Mouse (Mus musculus) cerebellum, adult 18-20 months (tissue): ENCODE data around the gene Aebp2.
A peak's percentile ranks its signal among the peaks of the same experiment; 100 is the strongest.
"Not testable (repeated sequence)": the region's sequence is repeated elsewhere in the genome, so short reads cannot be mapped to it uniquely, and the experiment has no call there.

Experiments used
- DNase-seq, 2 experiments: peaks; one replicate each; pipeline ENCODE4 v3.0.0; 2021

Gene Aebp2

DNA sequence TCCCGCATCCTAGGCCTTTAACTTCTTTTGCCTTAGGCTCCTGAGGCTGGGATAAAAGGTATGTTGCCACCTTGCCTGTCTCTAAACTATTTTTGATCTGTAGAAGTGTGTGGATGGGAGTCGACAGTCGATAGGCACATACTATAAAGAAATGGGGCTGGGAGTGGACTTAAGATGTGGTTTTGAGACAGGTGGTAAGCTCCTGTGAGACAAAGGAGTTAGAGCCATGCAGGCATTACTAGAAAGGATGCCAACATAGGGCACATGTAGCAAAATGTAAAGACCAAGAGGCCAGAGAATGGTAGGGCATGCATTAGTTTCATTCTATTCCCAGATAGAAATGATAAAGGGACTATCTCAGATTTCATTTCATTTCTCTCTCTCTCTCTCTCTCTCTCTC lies 34.5 kb downstream of the Aebp2 start:
- no peak for DNase-seq

DNA sequence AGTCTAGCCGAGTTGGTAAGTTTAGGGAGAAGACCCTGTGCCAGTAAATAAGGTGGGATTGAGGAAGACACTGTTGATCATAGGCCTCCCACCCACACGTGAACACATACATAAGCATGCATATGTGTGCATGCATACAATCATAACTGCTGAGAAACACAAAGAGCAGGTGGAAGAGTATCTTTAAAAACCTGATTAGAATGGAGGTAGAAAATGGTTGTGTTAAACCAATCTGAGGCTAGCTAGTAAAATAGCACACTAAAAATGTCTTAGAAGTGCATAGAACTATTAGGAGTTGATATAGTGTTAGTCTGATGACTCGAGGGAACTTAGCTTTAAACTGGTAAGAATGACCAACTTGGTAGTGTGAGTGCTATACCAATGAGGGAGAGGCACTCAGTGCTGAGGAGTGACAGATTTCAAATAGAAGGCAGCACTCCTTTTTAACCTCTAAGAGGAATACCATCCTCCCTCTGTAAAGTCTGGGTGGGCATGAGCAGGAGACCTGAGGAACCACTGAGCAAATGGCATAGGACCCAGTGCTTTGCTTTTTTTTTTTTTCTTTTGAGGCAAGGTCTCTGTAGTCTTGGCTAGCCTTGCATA lies 35.6 kb downstream of the Aebp2 start:
- no peak for DNase-seq

DNA sequence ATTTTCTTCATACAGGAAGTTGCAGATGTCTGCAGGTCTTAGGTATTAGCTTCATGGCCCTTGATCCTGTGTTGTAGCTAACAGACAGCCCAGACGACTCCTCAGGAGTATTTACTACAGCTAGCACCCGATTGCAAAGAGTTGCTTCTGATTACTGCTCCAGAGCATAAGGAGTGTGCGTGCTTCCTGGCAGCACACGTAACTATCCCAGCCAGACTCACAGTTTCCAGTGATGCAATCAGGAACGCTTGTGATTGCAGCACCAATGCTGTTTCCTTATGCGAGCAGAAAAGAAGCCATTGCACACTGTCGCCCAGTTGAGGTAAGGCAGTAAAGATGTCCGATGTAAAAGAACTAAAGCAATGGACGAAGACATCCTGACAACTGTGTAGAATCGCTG lies 38.6 kb downstream of the Aebp2 start:
- no peak for DNase-seq

DNA sequence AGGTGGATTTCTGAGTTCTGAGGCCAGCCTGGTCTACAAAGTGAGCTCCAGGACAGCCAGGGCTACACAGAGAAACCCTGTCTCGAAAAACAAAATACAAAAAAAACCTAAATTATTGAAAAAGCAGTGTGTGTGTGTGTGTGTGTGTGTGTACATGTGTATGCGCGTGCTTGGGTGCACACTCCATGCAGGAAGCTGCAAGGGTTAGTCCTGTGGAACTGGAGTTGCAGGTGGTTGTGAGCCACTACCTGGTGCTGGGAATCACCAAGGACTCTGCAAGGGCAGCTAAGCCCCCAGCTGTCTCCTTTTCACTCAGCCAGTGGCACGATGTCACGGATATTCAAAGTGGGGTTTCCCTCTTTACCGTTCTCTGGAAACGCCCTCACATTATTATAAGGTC lies 39.3 kb downstream of the Aebp2 start:
- no peak for DNase-seq

DNA sequence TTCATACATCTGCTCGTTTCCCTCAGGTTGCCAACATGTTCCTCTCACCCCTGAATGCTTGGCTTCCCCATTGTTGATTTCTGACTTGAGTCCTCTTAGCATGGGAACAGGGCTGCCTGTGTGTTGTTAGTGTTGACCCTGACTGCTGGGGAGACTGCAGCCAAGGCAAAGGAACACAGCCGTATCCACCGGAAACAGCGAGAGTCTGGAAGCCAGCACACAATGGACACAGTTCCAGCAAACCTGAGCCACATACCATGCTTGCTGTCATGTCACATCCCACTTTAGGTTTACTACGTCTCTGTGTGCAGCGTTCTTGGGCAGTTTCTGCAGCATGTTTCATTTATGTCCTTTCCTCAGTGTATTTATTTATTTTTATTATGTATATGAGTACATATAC lies 39.8 kb downstream of the Aebp2 start:
- no peak for DNase-seq

DNA sequence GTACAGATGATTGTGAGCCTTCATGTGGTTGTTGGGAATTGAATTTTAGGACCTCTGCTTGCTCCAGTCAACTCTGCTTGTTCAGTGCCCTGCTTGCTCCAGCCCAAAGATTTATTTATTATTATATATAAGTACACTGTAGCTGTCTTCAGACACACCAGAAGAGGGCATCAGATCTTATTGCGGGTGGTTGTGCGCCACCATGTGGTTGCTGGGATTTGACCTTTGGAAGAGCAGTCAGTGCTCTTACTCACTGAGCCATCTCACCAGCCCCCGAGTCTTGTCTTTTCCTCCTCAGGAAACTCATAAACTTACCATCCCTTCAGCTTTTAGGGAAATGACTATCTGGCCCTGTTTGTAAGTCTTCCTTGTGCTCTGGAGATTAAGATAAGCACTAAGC lies 40.2 kb downstream of the Aebp2 start:
- DNase-seq, result not testable (repeated sequence)

DNA sequence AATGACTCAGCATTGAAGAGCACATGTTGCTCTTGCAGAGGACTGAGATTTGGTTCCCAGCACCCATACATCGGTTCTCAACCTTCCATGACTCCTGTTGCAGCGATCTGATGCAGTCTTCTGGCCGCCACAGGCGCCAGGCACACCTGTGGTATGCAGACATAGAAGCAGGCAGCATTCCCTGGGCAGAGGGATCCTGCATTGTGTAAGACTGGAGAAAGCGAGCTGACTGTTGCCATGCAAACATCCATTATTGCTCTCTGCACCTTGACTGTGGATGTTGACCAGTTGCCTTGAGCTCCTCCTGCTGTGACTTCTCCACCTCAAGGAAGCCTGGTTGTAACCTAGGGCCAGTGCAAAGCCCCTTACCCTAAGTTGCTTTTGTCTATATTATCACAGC lies 42.1 kb downstream of the Aebp2 start:
- no peak for DNase-seq

DNA sequence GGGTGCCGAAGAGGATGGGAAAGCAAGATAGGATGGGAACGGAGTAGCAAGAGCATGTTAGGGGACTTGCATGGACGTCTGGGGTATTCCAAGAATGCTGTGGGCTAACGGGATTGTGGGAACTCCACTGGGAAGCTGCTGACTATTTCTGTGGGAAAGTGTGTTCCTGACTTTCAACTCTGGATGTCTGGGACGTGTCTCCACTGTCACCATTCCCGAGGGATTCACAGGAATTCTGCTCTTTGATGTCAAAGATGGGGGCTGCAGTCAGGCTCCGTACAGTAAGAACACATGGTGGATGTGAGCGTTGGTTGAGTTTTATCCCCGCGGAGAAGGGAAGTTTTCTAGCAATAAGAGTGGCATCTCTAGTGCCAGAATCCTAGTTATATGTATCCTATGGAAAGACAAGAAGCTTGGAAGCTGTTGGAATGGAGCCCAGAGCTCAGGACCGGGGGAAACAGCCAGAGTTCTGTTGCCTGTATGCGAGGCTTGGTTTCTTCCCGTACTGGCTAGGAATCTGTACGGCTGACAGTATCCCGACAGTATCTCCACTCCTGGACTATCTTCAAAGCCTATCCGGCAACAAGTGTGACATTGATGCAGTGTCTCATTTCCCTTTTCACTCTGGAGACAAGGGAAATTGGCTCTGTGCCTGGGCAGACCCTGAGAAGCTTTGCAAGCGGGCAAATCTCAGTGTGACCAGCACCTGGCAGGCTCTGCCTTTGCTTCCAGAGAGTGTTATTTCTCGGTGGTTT lies 44.2 kb downstream of the Aebp2 start:
- peak in 1 of 2 experiments; percentile 31 for DNase-seq

DNA sequence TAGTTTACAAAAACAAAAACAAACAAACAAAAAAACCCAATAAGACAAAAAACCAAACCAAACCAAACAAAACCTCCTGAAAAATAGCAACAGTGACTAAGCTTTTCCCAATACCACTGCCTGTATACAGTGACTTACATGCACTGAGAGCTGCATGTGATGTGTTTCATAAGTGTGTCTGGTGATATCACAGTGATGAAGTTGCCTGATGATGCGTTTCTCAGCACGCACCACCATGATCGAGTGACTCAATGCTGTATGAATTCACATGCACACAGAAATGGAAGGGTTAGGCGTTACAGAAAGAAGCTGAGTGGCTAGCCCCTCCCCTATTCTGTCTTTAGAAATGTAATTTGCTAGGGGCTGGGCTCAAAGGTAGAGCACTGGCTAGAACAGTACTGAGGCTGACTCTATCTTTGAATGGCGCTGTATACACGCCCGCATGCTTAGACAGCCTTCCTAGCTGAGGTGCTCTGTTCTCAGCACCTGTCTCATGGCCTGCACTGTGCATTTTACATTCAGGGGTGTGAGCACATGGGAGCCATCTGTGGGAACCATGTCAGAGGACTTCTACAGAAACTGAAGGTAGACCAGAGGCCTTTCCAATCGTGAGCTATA lies 44.9 kb downstream of the Aebp2 start:
- no peak for DNase-seq

DNA sequence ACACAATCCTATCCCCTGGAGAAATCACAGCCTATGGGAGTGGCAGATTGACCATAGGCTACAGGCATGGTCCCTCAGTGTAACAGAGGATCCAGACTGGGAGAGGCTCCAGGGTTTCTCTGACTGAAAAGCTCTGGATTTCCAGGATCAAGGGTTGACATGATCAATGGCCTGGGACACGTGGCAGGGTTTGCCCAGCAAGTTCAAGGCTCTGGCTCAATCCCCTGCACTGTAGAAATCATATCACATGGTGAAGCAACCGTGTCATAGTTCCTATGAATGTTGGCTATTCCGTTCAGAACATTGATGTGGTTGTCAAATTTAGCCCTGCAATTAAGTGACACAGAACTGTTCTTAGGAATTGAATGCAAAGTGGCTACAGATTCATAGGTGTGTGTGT lies 52.0 kb downstream of the Aebp2 start:
- DNase-seq, result no peak

DNA sequence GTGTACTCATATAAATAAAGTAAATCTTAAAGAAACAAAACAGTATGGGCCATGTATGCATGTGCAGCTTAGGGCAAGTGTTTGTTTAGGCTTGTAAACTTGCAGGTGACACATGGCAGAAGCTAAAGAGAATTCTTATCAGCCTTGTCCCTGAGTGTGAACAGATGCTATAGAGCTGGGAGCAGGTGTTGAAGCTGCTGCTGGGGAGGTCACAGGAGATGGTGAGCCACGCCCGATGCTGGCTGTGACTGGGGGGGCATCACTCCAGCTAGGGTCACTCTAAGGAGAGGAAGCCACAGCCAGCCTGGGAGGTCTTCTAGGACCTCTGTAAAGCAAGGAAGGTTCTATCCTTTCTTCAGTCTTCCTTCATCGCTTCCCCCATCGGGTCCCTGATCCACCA lies 53.6 kb downstream of the Aebp2 start:
- no peak for DNase-seq

DNA sequence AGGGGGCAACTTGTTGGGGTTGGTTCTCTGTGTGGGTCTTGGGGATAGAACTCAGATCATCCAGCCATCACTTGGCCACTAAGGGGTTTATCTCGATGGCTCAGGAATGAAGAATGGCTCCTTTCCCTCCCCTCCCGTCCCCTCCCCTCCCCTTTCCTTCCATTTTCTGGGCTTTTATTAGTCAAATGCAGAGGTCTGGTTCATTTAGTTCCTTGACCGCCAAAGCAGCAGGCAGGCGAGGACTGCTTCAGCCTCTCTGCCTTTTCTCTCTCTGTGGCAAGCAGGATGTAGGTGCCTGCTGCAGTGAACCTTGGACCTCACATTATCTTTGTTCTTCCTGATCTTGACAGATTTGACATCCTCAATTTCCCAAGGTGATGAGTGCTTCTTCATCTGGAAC lies 54.6 kb downstream of the Aebp2 start:
- no peak for DNase-seq

DNA sequence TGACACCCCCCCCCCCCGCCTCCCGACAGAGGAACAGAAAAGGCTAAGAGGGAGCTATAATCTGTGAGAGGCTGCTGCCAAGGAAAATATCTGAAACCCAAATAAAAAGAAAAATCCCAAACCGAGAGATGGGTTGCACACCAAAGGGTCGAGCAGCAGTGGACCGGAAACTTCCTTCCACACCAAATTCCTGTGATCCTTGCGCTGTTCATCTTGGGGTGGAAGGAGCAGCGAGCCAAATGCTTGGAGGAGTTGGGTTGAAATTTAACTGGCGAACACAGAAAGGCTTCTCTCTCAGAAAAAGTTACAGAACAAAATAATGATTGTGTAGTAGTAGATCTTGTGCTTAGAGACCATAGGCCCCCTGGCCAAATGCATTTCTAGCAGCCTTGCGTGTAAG lies 55.5 kb downstream of the Aebp2 start:
- DNase-seq, result no peak

DNA sequence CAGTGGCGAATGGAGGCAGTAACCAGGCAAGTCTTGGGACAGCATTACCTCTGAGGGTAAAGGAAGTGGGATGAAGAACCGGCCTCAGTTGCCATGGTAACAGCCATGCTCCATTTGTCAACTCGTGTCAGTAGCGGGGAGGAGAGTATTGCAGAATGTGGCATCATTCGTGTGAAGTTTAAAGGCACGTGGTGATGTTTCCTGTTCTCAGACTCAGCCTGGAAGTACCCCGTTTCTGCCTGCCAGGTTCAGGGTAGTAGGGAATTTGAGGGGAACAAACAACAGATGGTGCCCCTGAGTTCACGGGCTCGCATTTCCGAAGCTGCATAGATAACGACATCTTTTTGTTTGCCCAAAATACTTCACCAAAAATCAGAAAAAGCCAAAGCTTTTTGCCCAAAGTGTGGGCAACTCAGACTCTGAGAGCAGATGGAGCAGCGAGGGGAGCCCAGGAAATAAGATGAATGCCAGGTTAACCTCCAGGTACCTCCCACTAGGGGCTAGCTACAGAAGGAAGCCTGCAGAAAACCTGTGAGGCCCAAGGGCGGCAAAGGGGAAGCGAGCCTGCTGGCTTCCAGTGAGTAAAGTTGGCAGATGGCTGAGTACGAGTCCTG lies 56.3 kb downstream of the Aebp2 start:
- peak; percentile 73 to 79 for DNase-seq

DNA sequence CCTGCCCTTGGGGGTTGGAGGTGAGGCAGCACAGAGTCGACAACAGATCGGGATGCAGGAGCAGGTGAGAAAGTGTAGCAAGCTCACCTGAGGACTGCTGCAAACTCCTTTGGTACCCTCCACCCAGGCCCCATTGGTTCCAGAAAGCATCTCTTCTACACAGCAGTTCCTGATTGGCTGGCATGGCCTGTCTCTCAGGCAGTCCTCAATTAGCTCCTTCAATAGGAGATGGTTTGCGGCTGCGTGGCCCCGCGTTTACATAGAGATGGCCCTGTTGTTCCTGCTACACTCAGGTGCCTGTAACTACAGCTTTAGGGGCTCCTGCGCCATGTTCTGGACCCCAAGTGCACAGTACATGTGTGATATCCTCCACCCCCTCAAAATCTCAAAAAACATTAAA lies 58.2 kb downstream of the Aebp2 start:
- no peak for DNase-seq

DNA sequence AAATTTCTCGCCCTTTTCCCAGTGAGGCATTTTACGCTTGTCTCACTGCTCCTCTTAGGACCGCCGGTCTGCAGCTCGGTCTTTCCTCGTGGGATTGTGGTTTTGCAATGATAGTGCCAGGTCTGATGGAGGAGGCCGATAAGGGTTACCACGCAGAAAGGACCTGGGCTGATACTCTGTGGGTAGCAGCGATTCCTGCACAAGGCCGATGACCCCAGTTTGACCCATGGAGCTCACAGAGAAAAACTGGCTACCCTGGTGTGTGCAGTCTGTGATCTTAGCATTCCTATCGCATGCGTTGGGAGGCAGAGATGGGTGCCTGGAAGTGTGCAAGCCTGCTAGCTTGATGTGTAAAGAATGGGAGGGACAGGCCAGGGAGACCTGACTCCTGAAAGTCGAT lies 60.4 kb downstream of the Aebp2 start:
- no peak for DNase-seq

DNA sequence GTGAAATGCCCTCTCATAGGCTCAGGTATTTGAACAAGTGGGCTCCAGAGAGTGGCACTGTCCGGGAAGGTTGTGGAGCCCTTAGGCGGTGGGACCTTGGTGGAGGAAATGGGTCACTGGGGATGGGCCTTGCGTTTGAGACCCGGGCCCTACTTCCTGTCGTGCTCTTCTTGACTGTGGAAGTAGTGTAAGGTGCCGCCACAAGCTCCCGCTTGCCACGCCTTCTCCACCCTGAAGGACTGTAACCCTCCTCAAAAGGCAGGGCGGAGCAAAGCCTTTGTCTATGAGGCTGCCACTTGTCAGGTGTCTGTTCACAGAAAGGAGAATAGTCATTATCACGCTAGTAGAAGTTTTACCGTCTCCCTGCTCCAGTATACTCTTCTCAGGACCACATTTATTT lies 61.9 kb downstream of the Aebp2 start:
- no peak for DNase-seq

DNA sequence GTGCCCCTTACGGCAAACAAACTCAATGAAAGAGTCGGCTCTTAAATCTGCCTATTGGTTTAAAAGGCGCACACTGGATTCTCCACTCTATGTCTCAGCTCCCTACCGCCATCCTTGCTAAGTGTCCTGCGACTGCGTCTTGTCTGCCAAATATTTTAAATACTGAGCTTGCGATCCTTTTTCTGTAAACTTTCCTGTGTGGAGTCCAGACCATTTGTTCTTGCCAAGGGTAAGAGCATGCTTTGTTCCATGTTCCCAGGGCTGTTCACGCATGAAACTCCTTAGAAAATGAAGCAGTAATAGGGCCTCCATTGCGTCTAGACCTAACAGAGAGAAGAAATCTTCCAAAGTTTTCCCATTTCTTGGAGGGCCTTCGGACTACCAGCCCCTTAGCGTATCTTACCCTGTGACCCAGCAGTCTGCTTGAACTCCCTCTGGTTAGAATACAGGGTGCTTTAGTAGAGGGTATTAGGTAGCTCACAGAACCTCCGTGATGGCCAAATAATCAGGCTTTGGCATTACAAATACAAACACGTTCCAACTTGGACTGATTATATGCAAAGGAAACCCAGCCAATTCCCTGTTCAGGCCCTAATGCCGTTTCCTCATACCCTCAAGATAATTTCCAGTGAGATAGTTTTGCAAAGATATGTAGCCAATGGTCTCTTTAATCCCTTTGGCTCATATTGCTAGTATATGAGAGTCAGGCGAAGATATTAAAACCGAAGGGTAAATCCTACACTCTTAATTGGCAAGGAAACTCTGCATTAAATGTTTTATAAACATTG lies 67.3 kb downstream of the Aebp2 start:
- peak in 1 of 2 experiments; percentile 32 for DNase-seq

DNA sequence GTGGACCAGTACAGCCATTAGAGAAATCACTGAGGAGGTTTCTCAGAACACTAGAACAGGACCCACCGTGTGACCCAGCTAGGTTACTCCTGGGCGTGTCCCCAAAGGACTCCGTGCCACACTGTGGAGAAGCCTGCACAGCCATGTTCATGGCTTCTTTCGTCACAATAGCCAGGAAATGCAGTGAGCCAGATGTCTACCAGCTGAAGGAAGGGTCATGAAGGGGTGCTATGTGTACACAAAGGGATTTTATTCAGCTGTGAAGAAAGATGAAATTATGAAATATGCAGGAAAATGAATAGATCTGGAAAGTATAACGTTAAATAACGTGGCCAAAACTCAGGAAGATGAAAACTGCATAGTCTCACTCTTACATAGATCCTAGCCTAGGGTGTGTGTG lies 69.7 kb downstream of the Aebp2 start:
- no peak for DNase-seq

DNA sequence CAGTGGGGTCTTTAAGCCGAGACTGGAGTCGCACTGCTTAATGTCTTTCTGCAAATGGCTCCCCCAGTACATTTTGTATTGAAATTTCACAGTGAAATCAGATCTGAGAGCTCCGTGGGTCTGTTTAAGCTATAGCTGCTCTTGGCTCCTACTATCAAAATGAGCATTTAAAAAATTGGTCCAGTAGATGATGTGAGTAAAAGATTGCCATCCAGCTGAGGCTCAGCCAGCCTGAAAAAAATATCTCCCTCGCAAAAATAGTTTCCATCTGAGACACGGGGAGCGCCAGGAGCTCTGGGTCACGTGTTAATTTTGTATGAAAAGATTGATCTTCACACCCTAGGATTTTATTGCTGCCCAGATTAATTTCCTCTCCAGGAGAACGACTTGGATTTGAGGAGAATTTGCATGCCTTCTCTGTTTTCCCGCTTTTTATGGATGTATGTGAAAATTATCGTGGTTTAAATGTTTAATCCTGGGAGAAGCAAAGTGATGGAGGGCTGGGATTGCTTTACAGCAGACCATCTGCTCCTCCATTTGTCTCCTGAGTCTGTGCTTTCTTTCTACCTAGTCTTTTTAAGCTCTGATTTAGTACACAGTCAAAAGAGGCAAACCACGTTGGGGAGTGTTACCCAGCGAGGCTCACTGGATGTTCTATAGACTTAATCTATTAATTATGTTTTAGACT lies 73.9 kb downstream of the Aebp2 start:
- DNase-seq, result peak in 1 of 2 experiments; percentile 28

DNA sequence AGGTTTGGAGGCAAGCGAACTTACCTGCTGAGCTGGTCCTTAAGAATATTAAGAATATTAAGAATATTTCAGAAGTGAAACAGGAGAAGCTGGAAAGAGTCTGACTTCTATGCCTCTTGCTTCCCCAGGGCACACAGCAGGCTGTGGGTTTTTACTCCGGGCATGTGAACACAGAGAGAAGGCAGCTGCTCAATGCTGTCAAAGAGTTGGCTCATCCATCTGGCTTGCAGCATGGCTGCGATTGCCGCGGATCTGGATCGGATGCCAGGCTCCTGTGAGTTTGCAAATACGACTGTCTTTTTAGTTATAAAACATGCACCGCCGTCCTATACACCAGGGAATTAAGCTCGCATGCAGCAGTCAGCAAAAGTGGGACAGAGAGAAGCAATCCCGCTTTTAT lies 75.5 kb downstream of the Aebp2 start:
- peak in 1 of 2 experiments; percentile 30 for DNase-seq

DNA sequence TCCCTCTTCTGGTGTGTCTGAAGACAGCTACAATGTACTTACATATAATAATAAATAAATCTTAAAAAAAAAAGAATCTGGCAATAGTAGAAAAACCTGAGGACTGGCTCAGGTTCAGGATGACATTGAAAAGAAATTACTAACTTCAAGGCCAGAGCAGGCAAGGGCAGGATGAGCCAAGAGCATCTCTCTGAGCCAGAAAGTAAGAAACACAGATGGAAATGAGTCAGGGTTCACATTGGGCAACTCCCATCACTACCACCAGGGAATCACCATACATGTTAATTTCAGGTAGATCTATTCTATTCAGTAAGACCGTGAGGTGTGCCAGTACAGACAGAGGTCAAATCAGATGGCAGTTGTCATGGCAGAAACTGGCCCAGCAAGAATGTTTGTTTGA lies 76.1 kb downstream of the Aebp2 start:
- DNase-seq, result no peak

DNA sequence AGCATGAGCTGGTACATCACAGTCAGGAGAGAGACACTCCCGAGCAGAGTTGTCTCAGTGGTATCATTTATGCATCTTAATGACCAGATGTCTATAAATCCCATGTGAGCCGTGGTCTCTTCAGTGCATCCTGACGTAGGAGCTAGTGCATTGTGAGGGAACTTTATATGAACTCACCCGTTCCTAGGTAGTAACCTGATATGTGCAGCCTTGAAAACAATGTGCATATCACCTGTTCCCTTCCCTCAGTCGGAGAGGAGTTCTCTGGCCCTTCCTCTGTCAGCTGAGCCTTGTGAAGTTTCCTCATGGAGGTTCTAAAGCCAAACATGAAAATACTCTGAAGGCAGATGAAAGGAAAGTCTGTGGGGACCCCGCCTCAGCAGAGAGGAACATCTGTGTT lies 78.8 kb downstream of the Aebp2 start:
- DNase-seq, result no peak
